Mouse (Mus musculus): ENCODE results near the gene Gabbr2.

DNA sequence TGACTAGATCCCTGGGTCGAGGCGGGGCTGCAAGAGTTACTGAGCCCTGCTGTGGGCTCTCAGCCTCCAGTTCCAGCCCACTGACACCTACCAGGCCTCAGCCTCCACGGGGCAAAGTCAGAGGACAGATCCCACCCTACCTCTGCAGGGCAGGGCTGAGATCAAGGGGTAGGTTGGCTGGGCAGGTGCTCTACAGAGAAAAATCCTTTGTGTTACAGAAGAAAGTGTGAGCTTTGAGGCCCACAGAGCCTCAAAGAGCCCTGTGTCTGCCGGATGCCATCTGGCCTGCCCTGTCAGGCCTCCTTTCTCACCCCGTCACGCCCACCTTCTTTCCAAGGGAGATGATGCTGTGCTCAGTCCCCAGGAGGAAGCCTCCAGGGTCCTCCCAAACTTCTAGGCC, 131.1 kb downstream of the Gabbr2 start:
- TF ChIP-seq POLR2A (IDR thresholded peaks at IDR 0.05; ENCODE audit: insufficient read depth, low read length) (no peak), EP300 (IDR thresholded peaks at IDR 0.05; ENCODE audit: insufficient read depth, low read depth, low read length) (no peak), CTCF (IDR thresholded peaks at IDR 0.05; ENCODE audit: low read depth, low read length) (no peak)

Measured in ES-Bruce4 (cell line).